Mouse (Mus musculus): ENCODE data around the gene Lhfpl2.

Lhfpl2 gene

DNA sequence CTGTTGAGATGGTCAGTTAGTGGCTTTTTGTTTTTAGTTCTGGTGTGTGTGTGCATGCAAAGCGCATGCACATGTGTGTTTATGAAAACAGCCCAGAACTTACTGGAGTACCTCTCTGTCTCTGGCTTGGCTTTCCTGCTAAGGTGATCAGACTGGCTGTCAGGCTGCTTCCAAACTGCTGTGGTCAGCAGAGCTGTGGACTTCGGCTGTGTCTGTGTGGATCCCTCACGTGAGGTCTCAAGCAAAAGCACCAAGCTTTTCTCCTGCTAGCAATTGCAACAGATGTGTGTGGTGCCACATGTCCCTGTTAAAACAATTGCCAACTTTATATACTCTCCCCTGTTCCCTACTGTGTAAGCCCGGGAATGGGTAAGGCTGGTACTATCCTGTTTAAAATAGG, 82.8 kb downstream of the Lhfpl2 start:
- WGBS, result 61% methylated on average over 4 of the region's 4 CpGs

DNA sequence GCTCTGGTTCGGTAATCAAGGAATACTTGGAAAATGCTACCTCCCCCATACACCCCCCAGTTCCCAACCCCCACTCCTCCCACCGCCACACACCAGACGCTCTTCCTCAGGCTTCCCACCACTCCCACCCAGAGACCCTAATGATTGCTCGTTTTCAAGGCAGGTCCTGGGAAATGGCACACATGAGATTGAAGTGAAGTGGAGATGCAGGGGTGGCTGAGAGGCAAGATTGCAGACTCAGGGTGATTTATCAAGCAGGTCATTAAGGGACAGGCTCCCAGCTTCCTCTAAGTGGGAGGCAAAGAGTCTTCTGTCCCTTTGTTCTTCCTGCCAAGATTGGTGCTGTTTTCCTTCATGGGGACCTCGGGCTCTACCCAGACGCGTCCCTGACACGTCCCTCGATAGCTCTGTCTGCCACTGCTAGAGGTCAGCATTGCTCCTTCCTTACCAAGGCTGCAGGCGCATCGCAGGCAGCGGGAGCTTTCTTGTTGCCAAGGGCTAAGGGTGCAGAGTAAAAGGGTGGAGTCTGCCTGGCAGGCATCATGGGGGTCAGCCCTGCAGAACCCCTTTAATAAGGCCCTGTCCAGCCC, 85.6 kb downstream of the Lhfpl2 start:
- WGBS, result 56% methylated on average over 12 of the region's 12 CpGs

DNA sequence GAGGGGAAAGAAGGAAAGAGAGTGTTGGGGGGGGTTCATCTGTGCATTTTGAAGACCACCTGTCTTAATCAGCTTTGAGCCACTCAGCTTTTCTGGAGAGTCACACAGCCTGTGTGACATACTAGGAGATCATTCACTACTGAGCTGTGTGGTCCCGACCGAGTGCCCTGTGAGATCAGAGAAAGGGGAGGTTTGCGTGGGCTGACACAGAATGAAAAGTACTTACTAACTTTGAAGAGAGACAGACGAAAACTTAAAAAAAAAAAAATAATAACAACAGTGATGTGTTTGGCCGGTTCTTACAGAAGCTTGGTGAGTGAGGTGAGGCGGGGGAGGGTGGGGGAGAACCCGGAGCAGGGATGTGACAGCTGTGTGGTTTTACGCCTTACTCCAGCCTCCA, 86.9 kb downstream of the Lhfpl2 start:
- WGBS, result 83% methylated on average over 8 of the region's 8 CpGs

DNA sequence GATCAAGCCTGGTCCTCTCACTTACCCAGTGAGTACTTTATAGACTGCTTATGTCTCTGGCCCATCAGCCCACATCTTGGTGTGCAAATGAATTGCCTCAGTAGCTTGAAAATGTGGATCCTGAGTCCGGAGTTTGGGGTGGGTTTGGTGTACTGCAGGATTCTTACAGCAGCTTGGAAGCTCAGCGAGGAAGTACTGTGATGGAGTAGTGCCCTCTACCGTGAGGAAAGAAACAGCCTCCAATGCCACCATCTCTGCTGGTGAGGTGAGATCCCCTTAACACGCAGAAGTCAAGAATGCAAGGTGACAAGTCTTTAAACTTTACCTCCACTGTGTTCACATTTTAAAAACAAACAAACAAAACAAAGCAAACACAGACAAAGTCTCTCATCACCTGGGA, 89.7 kb downstream of the Lhfpl2 start:
- WGBS, result 34% methylated on average over 4 of the region's 4 CpGs

DNA sequence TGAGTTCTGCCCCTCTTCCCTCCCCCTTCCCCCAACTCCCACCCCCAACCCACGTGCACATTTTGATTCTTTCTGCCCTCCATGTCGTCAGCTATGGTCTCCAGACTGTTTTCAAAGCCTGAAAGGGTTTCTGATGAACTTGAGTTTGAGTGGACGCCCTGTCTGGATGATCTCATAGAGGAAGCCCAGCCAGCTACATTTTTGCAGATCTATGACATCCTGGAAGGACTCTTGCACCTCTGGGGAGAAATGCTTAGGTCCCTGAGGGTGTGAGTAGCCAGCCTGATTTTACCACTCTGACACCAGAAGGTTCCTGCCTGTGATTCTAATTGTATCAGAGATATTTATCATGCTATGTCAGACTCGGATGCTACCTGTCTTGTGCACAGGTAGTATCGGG, 91.4 kb downstream of the Lhfpl2 start:
- 74% methylated on average over 5 of the region's 5 CpGs for WGBS

DNA sequence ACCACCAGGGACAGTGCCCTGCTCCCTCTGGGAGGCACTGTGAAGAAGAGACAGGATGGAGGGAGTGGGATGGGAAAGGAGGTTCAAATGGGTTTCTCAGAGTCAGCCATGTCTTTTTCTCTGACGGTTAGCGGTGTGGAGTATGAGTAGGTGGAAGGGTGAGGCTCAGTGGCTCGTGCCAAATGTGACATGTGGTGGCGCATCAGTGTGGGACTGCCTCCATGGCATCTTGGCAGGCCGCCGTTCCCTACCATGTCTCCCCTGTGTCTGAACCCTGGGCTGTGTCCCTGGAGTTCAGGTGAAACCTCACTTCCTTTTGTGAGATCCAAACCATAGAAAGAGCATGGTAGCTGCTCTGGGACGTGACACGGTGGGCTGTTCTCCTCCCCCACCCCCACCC, 92.2 kb downstream of the Lhfpl2 start:
- WGBS, result 87% methylated on average over 8 of the region's 8 CpGs

DNA sequence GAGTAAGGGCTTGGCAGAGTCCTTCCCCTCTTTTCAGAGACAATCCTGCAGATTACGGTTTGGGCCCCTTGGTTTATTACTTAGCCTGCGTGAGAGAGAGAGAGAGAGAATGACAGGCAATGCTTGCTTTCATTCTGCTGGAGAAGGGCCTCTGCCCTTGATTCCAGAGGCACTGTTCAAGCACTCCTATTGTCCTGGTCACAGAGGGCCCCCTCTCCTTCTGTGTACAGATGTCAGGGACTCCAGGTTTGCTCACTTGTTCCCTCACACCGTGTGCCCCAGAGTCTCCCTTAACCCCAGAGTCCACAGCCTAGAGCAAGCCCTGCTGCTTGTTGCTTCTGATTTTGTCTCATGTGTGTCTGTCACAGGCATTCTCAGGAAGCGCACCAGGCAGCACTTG, 93.7 kb downstream of the Lhfpl2 start:
- 80% methylated on average over 4 of the region's 4 CpGs for WGBS

DNA sequence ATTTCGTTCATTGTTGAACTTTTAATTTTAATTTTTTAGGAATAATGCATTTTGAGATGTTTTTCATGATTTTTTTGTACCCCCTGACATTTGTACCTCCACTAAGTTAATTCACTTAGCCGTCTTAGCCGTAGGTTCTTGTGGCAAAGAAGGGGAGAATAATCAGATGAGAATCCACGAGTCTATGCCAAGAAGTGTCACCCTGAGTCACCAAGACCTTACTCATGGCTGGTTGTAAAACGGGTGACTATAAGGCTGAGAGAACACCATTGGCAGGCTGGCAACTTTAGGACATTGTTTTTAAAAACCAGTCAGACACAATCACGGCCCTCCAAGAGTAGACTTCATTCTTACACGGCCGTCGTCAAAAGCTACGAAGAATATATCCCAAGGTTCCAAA, 95.2 kb downstream of the Lhfpl2 start:
- WGBS, result 92% methylated on average over 10 of the region's 10 CpGs

DNA sequence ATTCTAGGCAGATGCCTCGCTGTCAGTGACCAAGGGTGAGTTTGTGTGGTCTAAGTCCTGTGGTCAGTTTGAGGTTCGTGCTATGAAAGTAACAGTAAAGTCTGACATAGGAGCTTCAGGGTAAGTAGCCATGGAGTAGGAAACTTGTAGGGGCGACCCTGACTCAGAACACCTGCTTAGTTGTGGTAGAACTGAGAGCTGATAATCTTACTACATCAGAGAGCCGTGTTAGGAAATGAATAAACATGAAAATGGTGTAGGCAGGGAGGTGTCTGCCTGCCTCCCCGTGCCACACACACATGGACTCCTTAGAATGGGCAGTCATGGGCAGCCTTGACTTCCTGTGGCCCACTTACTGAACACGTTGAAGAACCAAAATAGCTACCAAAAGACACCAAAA, 96.1 kb downstream of the Lhfpl2 start:
- WGBS, result 79% methylated on average over 6 of the region's 6 CpGs

DNA sequence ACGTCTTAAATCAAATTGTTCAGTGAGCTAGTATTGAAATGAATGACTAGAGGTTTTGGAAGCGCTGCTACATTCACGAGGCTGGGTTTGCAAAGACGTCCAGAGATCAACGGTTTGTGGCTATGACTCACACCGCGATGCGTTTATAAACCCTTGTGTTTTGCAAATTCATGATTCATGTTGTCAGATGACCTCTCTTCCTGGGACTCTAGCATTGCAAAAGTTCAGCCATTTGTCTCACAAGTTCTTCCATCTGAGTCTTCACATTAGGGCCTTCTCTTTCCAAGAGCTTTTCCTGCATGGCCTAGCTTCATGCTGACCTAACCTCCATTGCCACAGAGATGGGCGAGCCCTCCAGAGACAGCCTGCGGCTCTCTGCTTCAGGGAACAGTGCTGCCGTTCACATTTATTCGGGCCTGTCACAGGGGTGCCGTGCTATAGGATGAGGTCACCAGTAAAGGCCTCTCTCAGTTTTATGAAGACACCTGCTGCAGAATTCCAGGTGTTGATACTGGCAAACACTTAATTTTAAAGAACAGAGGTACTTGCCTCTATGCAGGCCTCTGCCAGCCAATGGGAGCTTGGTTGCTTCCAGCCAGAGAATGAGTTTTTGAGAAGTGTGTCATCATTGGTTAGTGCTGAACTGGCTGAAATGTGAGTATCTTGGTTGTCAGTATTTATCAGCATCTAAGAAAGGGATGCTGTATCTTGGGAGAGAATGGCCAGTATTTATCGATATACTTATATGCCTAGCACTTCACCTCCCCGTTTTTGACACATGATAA, 97.1 kb downstream of the Lhfpl2 start:
- 93% methylated on average over 15 of the region's 15 CpGs for WGBS

DNA sequence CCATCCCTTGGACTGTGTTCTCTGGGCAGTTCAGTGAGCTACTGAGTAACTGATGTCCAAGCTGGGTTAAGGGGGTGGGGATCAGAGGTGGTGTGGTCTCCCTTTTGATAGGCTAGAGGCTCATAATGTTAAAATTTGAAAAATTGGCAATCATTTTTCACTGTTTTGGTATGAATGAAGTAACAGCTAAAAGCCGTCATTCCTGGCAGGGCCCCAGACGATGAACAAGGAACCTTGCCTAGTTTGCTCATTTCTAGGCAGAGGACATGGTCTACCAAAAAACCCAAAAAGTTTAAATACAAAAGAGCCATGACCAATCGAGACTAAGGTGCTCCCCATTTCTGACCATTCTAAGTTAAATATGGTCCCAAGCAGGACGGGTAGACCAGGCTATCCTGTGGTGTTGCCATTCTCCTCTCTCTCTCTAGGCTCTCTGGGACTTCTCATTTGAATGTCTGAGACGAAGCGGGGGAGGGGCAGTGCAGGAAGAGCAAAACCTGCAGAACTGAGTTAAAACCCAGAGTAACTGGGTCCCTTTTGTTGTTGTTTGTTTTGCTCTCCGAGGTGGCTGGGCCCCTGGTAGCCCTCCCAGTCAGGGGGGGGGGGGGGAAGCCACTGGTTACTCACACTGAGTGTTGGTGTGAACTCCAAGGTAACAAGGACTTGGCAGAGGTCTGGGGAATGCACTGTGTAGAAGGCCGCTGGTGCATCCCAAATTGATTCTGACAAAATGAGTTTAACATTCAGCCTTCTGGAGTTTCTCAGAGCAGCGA, 98.2 kb downstream of the Lhfpl2 start:
- 55% methylated on average over 9 of the region's 9 CpGs for WGBS

DNA sequence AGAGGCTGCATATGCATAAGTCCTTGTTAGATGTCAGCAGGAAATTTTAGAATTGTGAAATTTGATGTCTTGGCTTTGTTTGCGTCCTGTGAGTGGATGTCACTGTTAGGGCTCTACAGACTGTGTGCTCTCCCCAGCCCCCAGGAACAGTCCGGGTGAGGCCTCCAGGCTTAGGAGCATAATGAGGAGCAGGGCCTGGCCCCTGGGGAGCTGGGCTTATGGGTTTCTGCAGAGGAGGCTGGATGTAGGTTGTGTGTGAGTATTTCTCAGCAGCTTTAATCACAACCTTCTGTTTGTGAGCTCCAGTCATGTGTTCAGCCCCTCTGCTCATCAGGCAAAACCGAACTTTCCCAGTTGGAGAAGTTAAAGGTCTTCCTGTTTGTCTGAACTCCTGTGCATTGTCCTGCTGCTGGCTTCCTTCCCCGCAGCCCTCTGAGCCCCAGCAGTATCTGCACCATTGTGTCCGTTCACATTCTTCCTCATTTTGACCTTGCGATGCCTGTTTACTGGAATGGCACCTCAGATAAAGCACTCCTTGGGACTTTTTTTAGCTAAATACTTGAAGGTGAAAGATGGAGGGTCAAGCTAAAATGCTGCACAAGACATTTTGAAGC, 101.4 kb downstream of the Lhfpl2 start:
- 76% methylated on average over 6 of the region's 6 CpGs for WGBS

DNA sequence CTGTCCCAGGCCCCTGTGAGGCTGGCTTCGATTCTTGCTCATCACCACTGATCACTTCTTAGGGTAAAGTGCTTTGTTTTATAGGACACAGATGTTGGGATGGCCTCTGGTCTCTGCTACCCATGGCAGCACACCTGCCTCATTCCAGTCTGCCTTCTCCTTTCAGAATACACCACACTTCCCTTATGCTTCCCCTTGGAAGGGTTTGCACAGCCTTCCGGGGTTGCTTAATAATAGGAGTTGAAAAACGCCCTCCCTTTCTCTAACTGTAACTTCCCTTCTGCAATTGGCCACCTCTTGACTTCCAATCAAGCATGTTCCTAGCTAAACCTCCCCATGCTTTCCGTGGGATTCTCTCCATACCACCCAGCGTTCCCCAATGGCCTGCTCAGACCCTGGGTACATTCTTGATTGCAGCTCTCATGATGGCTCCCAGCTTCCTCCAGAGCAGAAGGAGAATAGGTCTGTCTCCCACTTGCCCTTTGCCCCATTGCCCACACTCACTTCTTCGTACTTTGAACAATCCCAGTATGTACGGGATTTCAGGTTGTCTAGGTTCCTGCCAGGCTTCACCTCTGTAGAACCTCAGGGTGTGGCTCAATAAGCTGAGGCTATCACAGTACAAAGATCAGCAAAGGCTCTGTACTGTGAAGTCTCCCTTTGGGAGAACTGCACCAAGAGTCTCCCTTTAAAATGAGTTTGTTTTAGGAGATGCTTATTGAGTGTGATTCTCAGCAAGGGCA, 102.1 kb downstream of the Lhfpl2 start:
- 88% methylated on average over 7 of the region's 7 CpGs for WGBS

DNA sequence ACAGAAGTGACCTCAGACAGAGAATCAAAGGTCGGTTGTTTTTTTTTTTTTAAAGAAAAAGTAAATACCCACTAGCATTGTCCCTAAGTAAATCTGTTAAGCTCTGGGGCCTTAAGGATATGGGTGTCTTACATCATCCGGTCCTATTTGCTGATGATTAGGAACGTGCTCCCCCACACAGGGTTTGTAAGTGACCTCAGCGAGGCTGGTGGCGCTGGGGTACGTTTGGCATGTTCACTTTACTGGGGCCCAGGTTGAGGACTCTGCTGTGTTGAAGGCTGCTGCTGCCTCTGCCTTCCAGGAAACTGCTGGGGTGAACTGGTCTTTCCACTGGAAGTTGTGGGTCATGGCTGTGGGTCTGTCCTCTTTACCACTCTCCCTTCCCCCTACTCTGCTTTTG, 106.9 kb downstream of the Lhfpl2 start:
- WGBS, result 87% methylated on average over 6 of the region's 6 CpGs

DNA sequence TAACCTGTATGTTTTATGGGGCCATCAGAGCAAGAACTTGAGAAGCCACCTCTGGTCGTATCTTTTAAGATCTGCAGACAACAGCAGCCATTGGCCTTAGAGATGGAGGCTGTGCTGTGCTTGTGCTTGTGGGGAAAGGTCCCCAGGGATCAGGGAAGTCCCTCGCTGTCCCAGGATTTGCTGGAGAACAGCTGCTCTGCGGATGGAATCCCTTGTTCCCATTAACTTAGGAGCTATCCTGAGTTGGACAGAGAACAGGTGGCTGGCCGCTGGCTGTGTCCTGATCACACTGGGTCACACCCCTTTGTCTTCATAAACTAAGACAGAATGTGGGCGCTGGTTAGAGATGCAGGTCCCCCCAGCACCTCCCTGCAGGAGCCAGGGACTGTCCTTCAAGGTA, 110.7 kb downstream of the Lhfpl2 start:
- 91% methylated on average over 5 of the region's 5 CpGs for WGBS

DNA sequence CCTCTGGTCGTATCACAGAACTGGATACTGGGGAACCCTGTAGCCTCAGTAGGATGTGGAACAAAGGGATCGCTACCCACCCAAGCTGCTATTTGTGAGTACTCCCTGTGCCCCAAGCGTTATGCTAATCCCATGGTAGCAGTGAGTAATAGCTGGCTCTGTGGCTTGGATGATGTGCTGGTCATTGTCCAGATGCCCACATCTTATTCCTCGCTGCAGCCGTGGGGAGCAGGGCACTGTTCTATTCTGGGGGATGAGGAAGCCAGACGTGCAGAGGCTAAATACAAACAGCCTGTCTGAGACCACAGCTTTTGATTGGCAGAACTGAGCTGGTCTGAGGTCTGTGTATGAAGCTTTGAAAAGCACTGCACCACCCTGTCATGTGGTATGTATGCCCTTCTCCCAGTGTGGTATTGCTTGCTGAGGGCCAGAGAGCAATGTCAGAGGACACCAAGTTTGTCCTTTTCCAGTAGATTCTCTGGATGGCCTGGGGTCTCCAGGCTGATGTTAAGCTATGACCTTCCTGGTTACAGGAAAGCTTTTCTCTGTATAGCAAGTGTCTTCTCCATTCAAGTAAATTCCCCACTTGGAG, 111.8 kb downstream of the Lhfpl2 start:
- 49% methylated on average over 6 of the region's 6 CpGs for WGBS

DNA sequence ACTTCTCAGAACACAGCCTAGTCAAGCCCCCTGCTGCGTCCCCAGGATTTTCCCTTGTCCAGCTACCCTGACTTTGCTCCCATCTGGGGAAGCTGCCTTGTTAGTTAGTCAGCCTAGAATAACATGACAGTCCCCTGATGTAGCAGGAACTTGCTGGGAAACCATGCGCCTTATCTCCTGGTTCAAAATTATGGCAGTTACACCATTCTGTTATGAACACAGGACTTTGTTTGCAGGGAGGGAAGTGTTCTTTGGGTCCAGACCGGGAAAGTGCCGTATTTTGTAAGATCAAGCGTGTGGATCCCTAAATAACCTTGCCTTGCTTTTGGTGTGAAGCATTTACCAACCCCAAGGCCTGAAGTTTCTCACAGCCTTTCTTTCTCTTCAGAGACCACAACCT, 114.0 kb downstream of the Lhfpl2 start:
- WGBS, result 91% methylated on average over 5 of the region's 5 CpGs

DNA sequence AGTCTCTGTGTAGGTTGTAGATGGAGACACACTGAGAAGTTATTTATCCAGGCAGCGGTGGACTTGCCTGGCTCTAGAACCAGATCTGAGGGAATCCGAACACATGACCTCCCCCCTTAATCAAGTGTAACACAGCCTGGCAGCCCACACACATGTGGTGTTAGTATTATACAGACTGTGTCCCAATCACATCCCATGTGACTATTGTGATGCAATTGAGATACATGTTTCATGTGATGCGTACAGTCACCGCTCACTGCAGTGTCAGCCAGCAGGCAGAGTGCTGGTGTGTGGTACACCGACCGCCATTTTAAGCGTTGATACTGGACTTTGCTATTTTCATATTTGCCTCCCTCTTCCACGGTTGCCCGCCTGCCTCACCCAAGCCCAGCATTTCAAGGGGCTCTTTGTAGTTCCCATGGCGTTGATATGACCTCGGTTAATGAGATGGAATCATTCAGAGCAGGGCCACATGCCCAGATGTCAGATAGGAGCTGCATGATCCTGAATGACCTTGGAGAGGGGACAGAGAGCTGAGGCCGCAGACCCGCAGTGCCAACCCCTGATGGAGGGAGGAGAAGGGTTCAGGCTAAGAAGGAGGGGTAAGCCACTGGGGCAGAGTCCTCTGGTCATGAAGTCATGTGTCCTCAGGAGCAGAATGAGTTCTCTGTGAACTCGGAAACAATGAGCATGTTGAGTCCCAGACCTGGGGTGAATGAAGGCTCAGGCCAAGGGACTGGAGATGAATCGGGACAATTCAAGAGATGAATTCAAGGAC, 115.1 kb downstream of the Lhfpl2 start:
- WGBS, result 84% methylated on average over 15 of the region's 15 CpGs

DNA sequence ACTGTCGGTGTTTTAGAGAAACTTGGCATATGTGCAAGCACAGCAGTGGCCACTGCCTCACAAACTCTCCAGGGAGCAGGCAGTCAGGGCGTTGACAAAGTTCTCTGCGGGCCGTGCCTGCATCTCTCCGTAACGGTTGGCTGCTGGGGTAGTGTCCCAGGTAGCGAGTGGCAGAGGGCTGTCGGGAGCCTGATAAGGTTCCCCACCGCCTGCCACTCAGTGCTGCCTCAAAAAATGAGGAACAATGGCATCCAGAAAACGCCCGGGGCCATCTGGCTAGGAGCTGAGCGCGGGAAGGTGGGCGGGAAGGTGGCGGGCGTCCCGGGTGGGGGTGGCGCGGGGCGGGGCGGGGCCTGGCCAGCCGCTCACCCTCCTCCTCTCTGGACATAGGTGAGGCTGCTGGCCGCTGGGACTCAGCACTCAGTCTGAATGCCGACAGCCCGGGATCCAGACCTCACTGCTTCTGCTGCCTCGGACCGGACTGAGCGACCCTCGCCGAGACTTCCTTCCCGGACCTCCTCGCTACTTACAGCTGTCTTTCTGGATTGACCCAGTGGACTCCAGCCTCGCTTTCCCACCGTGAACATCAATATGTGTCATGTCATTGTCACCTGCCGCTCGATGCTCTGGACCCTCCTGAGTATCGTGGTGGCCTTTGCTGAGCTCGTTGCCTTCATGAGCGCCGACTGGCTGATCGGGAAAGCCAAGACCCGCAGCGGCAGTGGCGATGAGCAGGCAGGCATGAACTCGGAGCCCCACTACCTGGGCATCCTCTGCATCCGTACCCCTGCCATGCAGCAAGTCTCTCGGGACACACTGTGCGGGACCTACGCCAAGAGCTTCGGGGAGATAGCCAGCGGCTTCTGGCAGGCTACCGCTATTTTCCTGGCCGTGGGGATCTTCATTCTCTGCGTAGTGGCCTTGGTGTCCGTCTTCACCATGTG, 116.3 kb downstream of the Lhfpl2 start:
- 7% methylated on average over 55 of the region's 55 CpGs for WGBS

All from cerebral cortex, adult 2 months (tissue).